Mouse (Mus musculus) liver, embryonic 13.5 days (tissue): ENCODE measurements around the gene Cbx5. TPM values are rescaled to one million over a fixed set of nuclear protein-coding genes. Genes with fewer than 3 reads are reported as not detected.

ENCODE experiments used
- ATAC-seq: fragments of 200-750 bp; cut with Nextera tagmentation; 2 replicates; pipeline ENCODE4 v1.8.0; 2017; ENCODE audit warnings: low read depth, mild to moderate bottlenecking, moderate number of reproducible peaks, moderate library complexity
- DNase-seq: peaks from one replicate; pipeline ENCODE4 v3.0.0; 2022
- H3K27ac ChIP-seq: fragments of 300-500 bp; sonication (generic); 2 replicates; pipeline ENCODE4 v1.5.1; 2015; ENCODE audit warnings: moderate library complexity, mild to moderate bottlenecking, inconsistent platforms
- H3K27me3 ChIP-seq: fragments of 300-500 bp; sonication (generic); 2 replicates; pipeline ENCODE4 v1.6.1; 2015; ENCODE audit warnings: mild to moderate bottlenecking, inconsistent platforms
- H3K36me3 ChIP-seq: fragments of 300-500 bp; sonication (generic); 2 replicates; pipeline ENCODE4 v1.6.1; 2015; ENCODE audit warnings: mild to moderate bottlenecking, inconsistent platforms
- H3K4me1 ChIP-seq: fragments of 300-500 bp; sonication (generic); replicated peaks from 2 replicates; pipeline ENCODE4 v1.6.1; 2015; ENCODE audit warnings: inconsistent platforms
- H3K4me2 ChIP-seq: fragments of 300-500 bp; sonication (generic); 2 replicates; pipeline ENCODE4 v1.6.1; 2015; ENCODE audit warnings: inconsistent platforms, mild to moderate bottlenecking, moderate library complexity
- H3K4me3 ChIP-seq: fragments of 300-500 bp; sonication (generic); replicated peaks from 2 replicates; pipeline ENCODE4 v1.5.1; 2015; ENCODE audit warnings: mild to moderate bottlenecking, inconsistent platforms
- H3K9ac ChIP-seq: fragments of 300-500 bp; sonication (generic); 2 replicates; pipeline ENCODE4 v1.6.1; 2015; ENCODE audit warnings: mild to moderate bottlenecking, inconsistent platforms
- H3K9me3 ChIP-seq: fragments of 300-500 bp; sonication (generic); replicated peaks from 2 replicates; pipeline ENCODE4 v1.6.1; 2016; ENCODE audit warnings: inconsistent platforms
- WGBS: fragments of 180-500 bp; shearing (Covaris S2); methylation state at CpG from one replicate; pipeline ENCODE4 v1.1.7; 2015; ENCODE audit not compliant: insufficient replicate concordance; 5-methylcytosine and 5-hydroxymethylcytosine counted together
- polyA plus RNA-seq: library from polyadenylated mRNA; unstranded; fragments of >200 nt; fragmentation: Nextera tagmentation; extraction: Ambion mirVana; gene quantifications from 2 replicates; pipeline ENCODE4 v1.2.1, GENCODE M21; 2015

Cbx5 gene
- polyA plus RNA-seq, 1 experiment from 2014 or later, result 61.1 TPM

DNA sequence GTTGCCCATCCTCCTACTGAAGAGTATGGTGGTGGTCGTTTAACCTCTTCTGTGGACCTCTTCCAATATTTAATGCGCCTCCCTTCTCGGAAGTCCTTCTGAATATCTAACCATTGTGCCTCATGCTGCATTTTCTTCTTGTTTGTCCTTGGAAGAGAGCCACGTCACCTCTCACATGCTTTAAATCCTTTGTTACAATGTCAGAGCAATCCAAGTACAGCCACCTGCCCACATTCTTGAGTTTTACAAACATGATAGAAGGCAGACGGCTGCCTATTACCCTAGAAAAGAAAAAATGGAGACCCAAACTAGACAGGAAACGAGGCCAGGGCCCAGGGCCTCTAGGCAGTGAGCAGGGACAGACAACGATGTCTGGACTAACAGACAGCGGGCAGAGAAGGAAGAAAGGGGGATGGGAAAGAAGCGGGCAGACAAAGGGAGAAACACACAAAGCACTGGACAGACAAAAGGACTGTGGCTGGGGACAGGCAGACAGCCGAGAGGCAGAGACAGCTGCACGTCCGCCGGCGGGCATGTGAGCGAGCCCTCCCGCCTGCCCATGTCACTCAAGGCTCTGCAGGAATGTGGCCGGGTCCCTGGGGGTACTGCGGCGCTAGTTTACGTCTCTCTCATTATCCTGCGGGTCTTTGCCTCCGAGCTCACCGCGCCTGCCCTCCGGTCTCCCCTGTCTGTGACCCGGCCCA lies 69.9 kb downstream of the Cbx5 start:
- Histone ChIP-seq H3K27ac (no peak overlapping the region), H3K36me3 (no peaks in the 10 kb centered on the region), H3K4me2 (peak overlapping the region; percentile 72), H3K4me3 (peak overlapping the region; percentile 60), H3K27me3 (peaks cover 91% of the 10 kb centered on the region), H3K9me3 (no peaks in the 10 kb centered on the region), H3K4me1 (peaks cover 36% of the 10 kb centered on the region), H3K9ac (peak overlapping the region; percentile 9; the same call in 1 of the 2 replicates)
- ATAC-seq (no peak), DNase-seq (no peak)
- WGBS, result 7% methylated on average over 26 of the region's 26 CpGs

DNA sequence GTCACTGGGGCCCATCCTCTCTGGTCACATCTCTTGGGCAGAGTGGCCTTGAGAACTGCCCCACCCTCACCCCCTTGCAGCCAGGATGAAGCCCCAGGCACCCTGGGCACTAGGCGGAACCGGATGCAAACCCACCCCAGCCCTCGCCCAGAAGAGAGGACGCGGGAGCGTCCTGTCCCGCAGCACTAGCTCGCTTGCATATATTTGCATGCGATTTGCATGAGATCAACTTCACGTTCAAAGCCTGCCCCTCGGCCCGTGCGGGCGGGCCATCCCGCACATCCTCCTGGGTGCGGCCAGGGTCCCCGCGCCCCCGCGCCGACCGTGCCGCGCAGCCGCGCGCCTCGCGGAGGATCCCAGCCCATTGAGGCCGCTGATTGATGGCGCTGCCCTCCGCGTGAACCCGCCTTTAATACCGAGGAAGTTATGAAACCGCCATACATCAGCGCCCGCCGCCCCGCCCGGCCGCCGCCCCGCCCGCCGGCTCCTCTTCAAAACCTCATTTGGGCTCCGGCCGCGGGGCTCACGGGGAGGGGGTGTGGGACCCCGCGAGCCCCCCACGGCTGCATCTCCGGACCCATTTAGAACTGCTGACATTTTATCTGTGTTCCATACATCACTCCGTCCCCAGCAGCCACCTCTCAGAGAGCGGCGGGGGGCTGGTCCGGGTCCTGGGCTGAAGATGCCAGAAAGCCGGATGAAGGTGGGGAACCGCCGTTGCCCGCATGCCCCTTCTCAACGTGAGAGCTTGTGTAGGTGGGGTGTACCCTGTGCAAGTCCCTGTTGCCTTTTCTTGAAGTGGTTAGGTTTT lies 70.6 kb downstream of the Cbx5 start:
- no peaks in the 10 kb centered on the region for H3K36me3 ChIP-seq
- ATAC-seq (no peak), DNase-seq (no peak)
- peak overlapping the region; percentile 60 for H3K4me3 ChIP-seq
- peaks cover 83% of the 10 kb centered on the region for H3K27me3 ChIP-seq
- 2% methylated on average over 63 of the region's 63 CpGs for WGBS
- H3K27ac ChIP-seq, result no peak overlapping the region
- peaks cover 43% of the 10 kb centered on the region for H3K4me1 ChIP-seq
- H3K9me3 ChIP-seq, result no peaks in the 10 kb centered on the region
- H3K4me2 ChIP-seq, result peak overlapping the region; percentile 72
- peak overlapping the region; percentile 26 for H3K9ac ChIP-seq

DNA sequence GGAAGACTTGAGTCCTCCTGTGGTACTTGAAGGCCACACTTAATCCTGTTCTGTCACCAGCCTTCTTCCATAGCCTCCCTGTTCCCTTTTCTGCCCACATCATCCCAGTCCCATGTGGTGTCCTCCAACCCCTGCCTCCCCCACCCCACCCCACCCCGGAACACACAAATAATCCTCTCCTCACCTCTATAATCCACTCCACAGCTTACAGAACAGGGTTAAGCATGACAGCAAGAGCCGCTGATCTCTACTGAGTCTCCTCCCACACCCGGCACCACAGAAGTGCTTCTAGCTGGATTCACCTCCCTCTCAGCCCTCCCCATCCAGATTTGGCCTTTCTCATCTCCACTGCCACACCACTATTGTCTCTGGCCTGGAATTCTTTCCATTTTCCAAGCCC lies 71.8 kb downstream of the Cbx5 start:
- Histone ChIP-seq H3K27me3 (peaks cover 71% of the 10 kb centered on the region), H3K9me3 (no peaks in the 10 kb centered on the region), H3K36me3 (no peaks in the 10 kb centered on the region), H3K4me1 (peaks cover 51% of the 10 kb centered on the region), H3K27ac (no peak overlapping the region), H3K4me3 (no peak overlapping the region), H3K4me2 (no peak overlapping the region), H3K9ac (no peak overlapping the region)
- no peak for DNase-seq
- no peak for ATAC-seq
- WGBS, result 25% methylated on average over 3 of the region's 3 CpGs

DNA sequence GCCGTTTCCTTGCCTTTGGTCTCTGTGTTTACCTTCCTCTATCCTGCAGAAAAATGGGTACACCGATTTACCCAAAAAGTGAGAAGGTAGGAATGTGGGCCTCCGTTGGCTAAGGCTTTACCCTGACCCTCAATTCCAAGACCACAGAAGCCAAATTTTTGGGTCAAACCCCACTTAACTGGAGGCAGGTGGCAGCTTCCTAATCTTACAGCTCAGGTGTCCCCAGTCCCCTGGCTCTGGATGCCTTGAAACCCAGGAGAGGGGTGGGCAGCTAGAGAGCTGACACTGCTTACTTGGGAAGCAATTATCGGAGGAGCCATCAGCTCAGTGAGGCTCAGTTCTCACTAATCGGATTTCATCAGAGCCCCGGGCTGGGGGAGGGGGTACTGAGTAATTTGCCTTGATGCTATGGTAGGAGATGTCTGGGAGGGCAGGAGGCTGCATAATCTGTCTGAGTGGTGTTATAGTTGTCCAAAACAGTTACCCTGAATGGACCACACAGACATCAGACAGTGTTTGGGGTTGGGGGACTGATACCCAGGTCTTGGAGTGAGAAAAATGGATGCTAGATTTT lies 72.5 kb downstream of the Cbx5 start, which contains the start of gene Smug1:
TSS of gene Smug1 (minus strand) at position 51 of the 574 bp plus-strand sequence.
- Histone ChIP-seq H3K4me3 (no peak within 1 kb of the TSS), H3K4me2 (no peak within 1 kb of the TSS), H3K9me3 (no peaks in the 10 kb centered on the region), H3K27ac (no peak within 1 kb of the TSS), H3K4me1 (peaks cover 57% of the 10 kb centered on the region), H3K9ac (no peak within 1 kb of the TSS), H3K27me3 (peaks cover 65% of the 10 kb centered on the region), H3K36me3 (no peaks in the 10 kb centered on the region)
- DNase-seq (no peak), ATAC-seq (no peak)
- 41% methylated on average over 6 of the region's 6 CpGs for WGBS

DNA sequence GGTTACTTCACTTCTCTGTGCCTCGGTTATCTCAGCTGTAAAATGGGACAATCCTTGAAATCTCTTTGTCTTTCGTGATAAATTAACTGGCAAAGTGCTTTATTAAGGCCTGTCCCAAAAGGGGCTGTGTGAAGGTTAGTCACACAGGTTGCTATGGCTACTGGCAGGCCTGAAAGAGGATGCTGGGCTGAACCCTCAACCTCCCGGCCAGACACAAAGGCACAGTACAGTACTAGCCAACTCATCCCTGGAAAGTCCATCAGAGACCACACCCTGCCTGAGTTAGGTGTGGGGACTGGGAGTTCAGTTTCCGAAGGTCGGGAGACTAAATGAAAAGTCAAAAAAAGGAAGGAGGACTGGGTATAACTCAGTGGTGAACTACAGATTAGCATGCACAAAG lies 73.7 kb downstream of the Cbx5 start:
- Histone ChIP-seq H3K27ac (no peak overlapping the region), H3K9me3 (no peaks in the 10 kb centered on the region), H3K27me3 (peaks cover 53% of the 10 kb centered on the region), H3K4me1 (peaks cover 59% of the 10 kb centered on the region), H3K4me2 (no peak overlapping the region), H3K4me3 (no peak overlapping the region), H3K36me3 (no peaks in the 10 kb centered on the region), H3K9ac (no peak overlapping the region)
- WGBS, result 33% methylated on average over 5 of the region's 5 CpGs
- no peak for ATAC-seq
- DNase-seq, result no peak

DNA sequence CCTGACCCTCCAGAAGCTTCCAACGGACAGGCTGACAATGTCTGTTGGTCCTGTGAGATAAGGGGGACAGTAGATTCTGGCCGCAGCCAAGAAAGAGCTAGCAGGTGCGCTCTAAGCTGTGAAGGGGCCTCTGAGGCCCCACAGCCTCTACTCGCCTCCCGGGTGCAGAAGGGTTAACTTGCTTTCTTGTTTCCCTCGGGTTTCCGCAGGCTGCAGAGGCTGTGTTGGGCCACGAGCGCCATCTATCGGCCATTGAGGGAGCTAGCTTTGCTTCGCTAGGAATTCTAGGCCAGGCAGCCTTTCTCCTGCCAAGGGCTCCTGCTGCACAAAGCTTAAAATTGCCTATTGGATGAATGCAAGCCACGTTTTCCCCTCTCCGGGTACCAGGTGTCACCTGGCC lies 74.2 kb downstream of the Cbx5 start:
- Histone ChIP-seq H3K9ac (no peak overlapping the region), H3K9me3 (no peaks in the 10 kb centered on the region), H3K27me3 (peaks cover 47% of the 10 kb centered on the region), H3K4me2 (peak overlapping the region; percentile 39; the same call in 1 of the 2 replicates), H3K4me3 (no peak overlapping the region), H3K36me3 (no peaks in the 10 kb centered on the region), H3K4me1 (peaks cover 57% of the 10 kb centered on the region), H3K27ac (no peak overlapping the region)
- WGBS, result 1% methylated on average over 13 of the region's 13 CpGs
- ATAC-seq (no peak), DNase-seq (peak; percentile 68)

DNA sequence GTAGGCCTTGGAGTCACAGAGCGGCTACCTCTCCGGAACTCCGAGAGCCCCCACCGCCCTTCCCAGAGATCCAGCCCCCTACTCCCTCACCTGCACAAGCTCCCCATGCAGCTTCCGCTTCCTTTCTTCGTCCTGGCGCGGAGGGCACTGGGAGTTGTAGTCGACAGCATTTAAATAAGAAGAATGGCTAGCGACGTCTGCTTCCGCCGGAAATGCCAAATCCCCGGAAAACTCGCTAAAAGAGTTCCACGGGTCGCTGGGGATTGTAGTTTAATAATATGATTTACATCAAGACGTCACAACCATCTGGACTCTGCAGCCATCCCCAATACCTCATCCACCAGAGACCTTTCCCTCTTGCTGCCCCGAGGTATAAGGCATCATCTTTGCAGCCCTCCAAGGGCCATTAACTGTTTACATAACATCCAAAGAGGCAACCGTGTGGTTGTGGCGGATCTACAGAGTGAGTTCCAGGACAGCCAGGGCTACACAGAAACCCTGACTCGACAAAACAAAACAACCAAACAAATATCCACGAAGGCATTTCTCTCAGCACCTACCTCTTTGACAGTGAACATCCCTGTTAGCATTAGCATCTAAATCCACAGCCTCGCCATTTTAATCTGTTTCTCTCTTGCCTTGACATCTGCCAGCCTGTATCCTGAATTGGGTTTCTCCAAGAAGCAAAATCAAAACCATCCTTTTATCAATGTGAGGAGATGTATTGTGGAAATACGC lies 76.3 kb downstream of the Cbx5 start:
- no peak overlapping the region for H3K27ac ChIP-seq
- H3K4me3 ChIP-seq, result peak overlapping the region; percentile 71
- 8% methylated on average over 25 of the region's 25 CpGs for WGBS
- H3K4me2 ChIP-seq, result peak overlapping the region; percentile 73
- ATAC-seq (peak; percentile 84), DNase-seq (peak; percentile 79)
- no peaks in the 10 kb centered on the region for H3K9me3 ChIP-seq
- peak overlapping the region; percentile 73 for H3K9ac ChIP-seq
- H3K27me3 ChIP-seq, result peaks cover 27% of the 10 kb centered on the region
- H3K36me3 ChIP-seq, result no peaks in the 10 kb centered on the region
- H3K4me1 ChIP-seq, result peaks cover 37% of the 10 kb centered on the region

DNA sequence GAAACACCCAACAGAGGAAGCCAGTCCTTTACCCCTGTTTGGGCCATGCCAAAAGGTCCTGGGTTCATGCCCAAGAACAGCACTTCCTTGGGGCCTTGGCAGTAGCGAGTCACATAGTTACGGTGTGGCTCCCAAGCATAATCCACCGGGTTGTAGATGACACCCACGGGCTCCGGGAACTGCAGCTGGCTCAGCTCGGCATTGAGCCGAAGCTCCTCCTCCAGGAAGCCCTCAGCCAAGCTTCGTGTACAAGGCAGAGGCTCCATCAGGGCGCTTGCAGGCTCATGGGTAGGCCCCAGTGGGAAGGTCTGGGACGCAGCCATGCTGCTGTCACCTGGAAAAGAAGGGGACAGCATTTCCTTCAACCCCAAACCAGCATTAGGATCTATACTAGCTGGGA lies 82.0 kb downstream of the Cbx5 start:
- WGBS, result 72% methylated on average over 10 of the region's 10 CpGs
- Histone ChIP-seq H3K4me3 (no peak overlapping the region), H3K4me1 (peaks cover 10% of the 10 kb centered on the region), H3K27me3 (no peaks in the 10 kb centered on the region; the same call in 1 of the 2 replicates), H3K9ac (no peak overlapping the region), H3K27ac (no peak overlapping the region), H3K36me3 (peaks cover 4% of the 10 kb centered on the region), H3K4me2 (no peak overlapping the region), H3K9me3 (no peaks in the 10 kb centered on the region)
- DNase-seq, result no peak
- no peak for ATAC-seq

DNA sequence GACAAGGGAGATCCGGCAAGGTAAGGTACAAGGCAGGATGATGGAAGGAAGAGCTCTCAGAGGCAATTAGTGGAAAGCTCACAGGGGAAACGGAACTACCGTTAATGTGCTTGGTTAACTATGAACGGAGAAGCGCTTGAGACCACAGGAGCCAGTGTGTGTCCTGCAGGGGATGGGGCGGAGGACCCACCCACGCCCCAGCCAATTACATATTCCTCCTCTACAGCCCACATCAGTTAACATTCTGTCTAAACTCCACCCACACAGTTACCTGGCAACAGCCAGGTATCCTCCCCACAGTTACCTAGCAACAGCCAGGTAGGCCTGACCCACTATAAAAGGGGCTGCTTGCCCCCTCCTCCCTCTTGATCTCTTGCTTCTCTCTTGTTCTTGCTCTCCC lies 82.7 kb downstream of the Cbx5 start:
- no peak for ATAC-seq
- Histone ChIP-seq H3K36me3 (peaks cover 4% of the 10 kb centered on the region), H3K9me3 (no peaks in the 10 kb centered on the region), H3K4me1 (peaks cover 3% of the 10 kb centered on the region; the same call in 1 of the 2 replicates), H3K27me3 (no peaks in the 10 kb centered on the region; the same call in 1 of the 2 replicates), H3K4me2 (no peak overlapping the region), H3K27ac (no peak overlapping the region), H3K4me3 (no peak overlapping the region), H3K9ac (no peak overlapping the region)
- DNase-seq, result no peak
- WGBS, result 68% methylated on average over 7 of the region's 7 CpGs

DNA sequence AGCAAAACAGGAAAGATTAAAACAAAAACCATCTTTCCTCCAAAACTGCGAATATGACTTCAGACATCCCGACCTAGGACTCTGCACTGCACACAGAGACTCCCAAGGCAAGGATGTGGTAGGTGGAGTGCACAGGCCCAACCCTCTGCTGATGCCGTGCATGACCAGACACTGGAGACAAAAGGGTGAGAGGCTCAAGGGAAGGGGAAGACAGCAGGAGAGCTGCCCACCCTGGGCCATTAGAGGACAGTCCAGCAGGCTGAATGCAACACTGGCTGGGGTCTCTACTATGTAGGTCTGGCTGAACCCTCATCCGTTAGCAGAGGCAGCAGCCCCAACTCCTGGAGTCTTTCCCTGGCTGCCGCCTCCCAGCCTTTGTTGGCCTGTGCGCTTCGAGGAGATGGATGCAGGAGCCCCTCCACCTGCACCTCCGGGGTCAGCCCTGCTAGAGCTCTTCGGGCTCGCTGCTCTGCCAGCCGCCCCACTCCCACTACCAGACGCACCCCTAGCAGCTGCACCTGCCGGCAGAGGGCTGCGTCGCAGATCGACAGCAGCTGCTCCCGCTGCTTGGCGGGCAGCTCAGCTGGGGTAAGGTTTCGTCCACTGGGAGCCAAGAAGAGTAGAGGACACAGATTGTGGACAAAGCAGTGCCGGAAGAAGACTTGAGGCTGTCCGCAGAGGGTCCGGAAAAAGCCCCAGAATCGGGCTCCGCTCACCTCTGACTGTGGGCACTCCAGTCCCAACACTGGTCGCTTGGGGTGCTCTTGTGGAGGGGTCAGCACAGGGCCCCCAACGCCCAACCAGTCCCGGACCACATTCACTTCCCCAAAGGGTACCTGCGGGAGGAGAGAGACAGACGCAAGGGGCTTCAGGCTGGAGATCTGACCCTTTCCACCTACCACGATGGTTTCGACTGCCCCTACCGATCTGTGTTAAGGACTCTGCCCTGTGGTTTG lies 84.0 kb downstream of the Cbx5 start:
- Histone ChIP-seq H3K9me3 (no peaks in the 10 kb centered on the region), H3K4me3 (no peak overlapping the region), H3K36me3 (peaks cover 4% of the 10 kb centered on the region), H3K27ac (no peak overlapping the region), H3K9ac (no peak overlapping the region), H3K4me2 (no peak overlapping the region), H3K4me1 (no peaks in the 10 kb centered on the region), H3K27me3 (peaks cover 2% of the 10 kb centered on the region; the same call in 1 of the 2 replicates)
- 68% methylated on average over 32 of the region's 32 CpGs for WGBS
- DNase-seq (no peak), ATAC-seq (no peak)
